Mouse (Mus musculus): ENCODE measurements around the gene Rmdn2. TPM values are rescaled to one million over a fixed set of nuclear protein-coding genes. Genes with fewer than 3 reads are reported as not detected.
A peak's percentile ranks its signal among the peaks of the same experiment; 100 is the strongest.

Gene Rmdn2
- polyA plus RNA-seq, 1 experiment from 2014 or later = 15.2 TPM

DNA sequence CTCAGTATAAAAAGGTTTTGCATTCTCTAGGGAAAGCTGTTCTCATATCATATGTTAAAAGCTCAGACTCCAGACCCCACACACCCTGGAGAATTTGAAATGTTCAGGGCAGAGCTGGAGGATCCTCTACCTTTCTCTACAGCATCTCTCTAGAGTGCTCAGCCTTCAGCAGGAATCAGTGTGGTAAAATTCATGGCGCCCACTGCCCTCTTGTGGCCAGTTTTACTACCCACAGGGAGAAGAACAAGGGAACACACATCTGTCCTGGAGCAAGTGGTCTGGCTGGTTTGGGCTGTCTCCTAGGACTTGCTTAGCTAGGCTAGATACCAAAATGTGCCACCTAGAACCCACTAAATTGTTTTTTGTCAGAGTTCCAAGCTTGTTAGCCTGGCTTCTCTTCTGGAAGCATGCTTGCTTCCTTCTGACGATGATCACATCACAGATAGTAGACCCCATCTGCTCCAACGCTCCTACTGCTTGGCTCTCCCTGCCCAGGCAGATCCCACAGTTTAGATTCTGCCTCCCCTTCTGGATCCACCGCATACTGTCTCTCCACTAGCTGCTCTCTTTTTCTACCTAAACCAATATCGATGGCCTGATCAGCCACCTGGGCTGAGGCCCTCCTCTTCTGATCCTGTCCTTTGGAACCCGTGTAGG lies 31.3 kb upstream of the Rmdn2 start:
- no peak overlapping the region for H3K9ac ChIP-seq (ENCODE audit: low read depth, low read length)
- ATAC-seq (replicated peaks; ENCODE audit: low FRiP score, low read depth) (peak; percentile 61; the same call in 1 of the 2 replicates), DNase-seq (ENCODE audit: low spot score) (peak; percentile 90)
- no peaks in the 10 kb centered on the region for H3K9me3 ChIP-seq (replicated peaks; ENCODE audit: low read length)
- no peak overlapping the region for H3K4me2 ChIP-seq (ENCODE audit: low read length)
- 68% methylated on average over 6 of the region's 6 CpGs for WGBS
- H3K4me1 ChIP-seq (replicated peaks; ENCODE audit: insufficient read depth, low read length) = no peaks in the 10 kb centered on the region
- no peaks in the 10 kb centered on the region for H3K36me3 ChIP-seq (ENCODE audit: insufficient read depth, low read length)
- H3K27ac ChIP-seq = no peak overlapping the region
- no peaks in the 10 kb centered on the region for H3K27me3 ChIP-seq (ENCODE audit: insufficient read depth, low read length)
- no peak overlapping the region for H3K4me3 ChIP-seq (replicated peaks; ENCODE audit: low read depth, low read length)
- TF ChIP-seq CTCF (IDR thresholded peaks at IDR 0.05; ENCODE audit: low read depth) = peak; percentile 90

DNA sequence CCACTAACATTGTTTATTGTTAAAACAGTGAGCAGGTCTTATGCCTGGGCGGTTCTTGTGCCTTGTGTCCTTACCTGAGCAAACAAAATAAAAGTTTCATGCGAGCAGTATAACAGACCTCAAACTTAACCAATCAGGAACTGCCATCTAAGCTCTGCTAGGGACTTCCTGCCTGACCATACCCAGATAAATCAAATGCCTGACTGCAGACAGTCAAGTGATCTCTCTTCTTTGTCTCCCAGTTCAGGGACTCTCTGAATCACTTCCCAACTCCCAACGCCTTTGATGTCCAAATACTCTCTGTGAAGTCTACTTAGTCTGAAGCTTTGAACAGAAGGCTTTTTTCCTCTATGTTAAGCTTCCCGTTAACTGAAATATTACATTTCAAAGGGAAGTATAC lies 28.2 kb upstream of the Rmdn2 start:
- Histone ChIP-seq H3K9ac (ENCODE audit: low read depth, low read length) (no peak overlapping the region), H3K4me2 (ENCODE audit: low read length) (no peak overlapping the region), H3K9me3 (replicated peaks; ENCODE audit: low read length) (no peaks in the 10 kb centered on the region), H3K4me3 (replicated peaks; ENCODE audit: low read depth, low read length) (no peak overlapping the region), H3K4me1 (replicated peaks; ENCODE audit: insufficient read depth, low read length) (no peaks in the 10 kb centered on the region), H3K27me3 (ENCODE audit: insufficient read depth, low read length) (no peaks in the 10 kb centered on the region), H3K36me3 (ENCODE audit: insufficient read depth, low read length) (no peaks in the 10 kb centered on the region), H3K27ac (no peak overlapping the region)
- WGBS = 42% methylated on average over 4 of the region's 4 CpGs
- TF ChIP-seq CTCF (IDR thresholded peaks at IDR 0.05; ENCODE audit: low read depth) = no peak
- DNase-seq (ENCODE audit: low spot score) (no peak), ATAC-seq (replicated peaks; ENCODE audit: low FRiP score, low read depth) (no peak)

DNA sequence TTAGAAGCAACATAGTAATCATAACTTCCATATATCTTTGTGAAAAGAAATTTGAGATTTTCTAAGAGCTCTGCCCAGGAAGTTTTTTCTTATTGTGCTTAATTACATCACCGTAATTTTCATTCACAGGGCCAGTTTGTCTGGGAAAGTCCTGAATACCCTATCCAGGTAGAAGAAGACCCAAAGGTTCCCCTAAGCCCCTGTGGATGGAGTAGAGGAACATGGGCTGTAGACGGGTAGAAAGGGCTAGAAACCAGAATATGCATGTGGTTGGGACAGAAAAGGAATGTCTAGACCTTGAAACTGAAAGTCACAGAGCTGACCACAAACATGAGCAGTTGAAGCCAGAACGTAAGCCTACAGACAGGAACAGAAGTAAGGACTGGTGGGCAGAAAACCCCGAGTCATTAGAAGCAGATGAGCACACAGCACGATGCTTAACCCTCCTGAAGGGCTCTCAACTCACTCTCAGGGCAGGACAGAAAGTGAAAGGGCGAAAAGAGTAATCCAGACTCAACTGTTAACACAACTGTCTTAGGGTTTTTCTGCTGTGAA lies 27.3 kb upstream of the Rmdn2 start:
- H3K9me3 ChIP-seq (replicated peaks; ENCODE audit: low read length) = no peaks in the 10 kb centered on the region
- H3K9ac ChIP-seq (ENCODE audit: low read depth, low read length) = no peak overlapping the region
- no peak for TF ChIP-seq CTCF (IDR thresholded peaks at IDR 0.05; ENCODE audit: low read depth)
- DNase-seq (ENCODE audit: low spot score) (no peak), ATAC-seq (replicated peaks; ENCODE audit: low FRiP score, low read depth) (no peak)
- H3K4me3 ChIP-seq (replicated peaks; ENCODE audit: low read depth, low read length) = no peak overlapping the region
- H3K4me2 ChIP-seq (ENCODE audit: low read length) = no peak overlapping the region
- no peaks in the 10 kb centered on the region for H3K27me3 ChIP-seq (ENCODE audit: insufficient read depth, low read length)
- WGBS = 74% methylated on average over 6 of the region's 6 CpGs
- H3K27ac ChIP-seq = no peak overlapping the region
- H3K36me3 ChIP-seq (ENCODE audit: insufficient read depth, low read length) = no peaks in the 10 kb centered on the region
- H3K4me1 ChIP-seq (replicated peaks; ENCODE audit: insufficient read depth, low read length) = no peaks in the 10 kb centered on the region

DNA sequence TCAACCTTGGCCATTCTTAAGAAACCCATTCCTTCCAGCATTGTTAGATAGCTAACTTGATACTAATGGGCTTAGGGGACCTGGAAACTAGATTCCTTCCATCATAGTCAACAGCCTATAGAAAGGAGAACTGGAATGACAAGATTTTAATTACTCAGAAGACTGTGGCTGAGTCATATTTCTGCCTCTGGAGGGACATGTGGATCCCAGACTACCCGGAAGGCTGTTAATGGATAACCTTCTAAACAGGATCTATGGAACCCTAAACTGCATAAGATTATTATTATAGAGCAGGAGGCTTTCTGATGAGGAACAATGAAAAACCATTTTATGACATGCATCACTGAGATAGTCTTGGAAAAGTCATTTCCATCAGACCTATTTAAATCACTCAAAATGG lies 21.8 kb upstream of the Rmdn2 start:
- Histone ChIP-seq H3K4me2 (ENCODE audit: low read length) (no peak overlapping the region), H3K9ac (ENCODE audit: low read depth, low read length) (no peak overlapping the region), H3K4me3 (replicated peaks; ENCODE audit: low read depth, low read length) (no peak overlapping the region), H3K36me3 (ENCODE audit: insufficient read depth, low read length) (no peaks in the 10 kb centered on the region), H3K27me3 (ENCODE audit: insufficient read depth, low read length) (no peaks in the 10 kb centered on the region), H3K4me1 (replicated peaks; ENCODE audit: insufficient read depth, low read length) (no peaks in the 10 kb centered on the region), H3K27ac (no peak overlapping the region), H3K9me3 (replicated peaks; ENCODE audit: low read length) (no peaks in the 10 kb centered on the region)
- TF ChIP-seq CTCF (IDR thresholded peaks at IDR 0.05; ENCODE audit: low read depth) = no peak
- DNase-seq (ENCODE audit: low spot score) (no peak), ATAC-seq (replicated peaks; ENCODE audit: low FRiP score, low read depth) (no peak)
- WGBS = 63% methylated on average over 1 of the region's 1 CpGs

DNA sequence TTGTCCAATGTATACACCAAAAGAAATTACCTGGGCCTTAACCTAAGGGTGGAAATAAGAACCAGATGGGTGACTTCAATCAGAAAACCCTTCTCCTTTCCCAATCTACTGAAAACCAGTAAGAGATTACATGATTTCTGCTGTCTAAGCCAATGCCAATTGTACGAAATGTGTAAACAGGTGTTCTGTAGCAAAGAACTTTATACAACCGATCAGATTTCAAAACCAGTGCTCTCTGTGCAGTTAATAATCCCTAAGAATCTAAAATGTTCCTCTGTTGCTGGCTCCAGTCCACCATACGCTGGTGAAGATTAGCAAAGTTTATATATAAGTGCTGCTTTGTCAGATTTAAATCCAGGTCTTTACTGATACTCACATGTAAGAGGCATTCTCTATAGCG lies 15.7 kb upstream of the Rmdn2 start:
- Histone ChIP-seq H3K36me3 (ENCODE audit: insufficient read depth, low read length) (no peaks in the 10 kb centered on the region), H3K27ac (no peak overlapping the region), H3K4me2 (ENCODE audit: low read length) (no peak overlapping the region), H3K4me1 (replicated peaks; ENCODE audit: insufficient read depth, low read length) (no peaks in the 10 kb centered on the region), H3K27me3 (ENCODE audit: insufficient read depth, low read length) (no peaks in the 10 kb centered on the region), H3K9me3 (replicated peaks; ENCODE audit: low read length) (no peaks in the 10 kb centered on the region), H3K4me3 (replicated peaks; ENCODE audit: low read depth, low read length) (no peak overlapping the region), H3K9ac (ENCODE audit: low read depth, low read length) (no peak overlapping the region)
- ATAC-seq (replicated peaks; ENCODE audit: low FRiP score, low read depth) = no peak
- no peak for DNase-seq (ENCODE audit: low spot score)
- TF ChIP-seq CTCF (IDR thresholded peaks at IDR 0.05; ENCODE audit: low read depth) = no peak
- WGBS = 72% methylated on average over 4 of the region's 4 CpGs

DNA sequence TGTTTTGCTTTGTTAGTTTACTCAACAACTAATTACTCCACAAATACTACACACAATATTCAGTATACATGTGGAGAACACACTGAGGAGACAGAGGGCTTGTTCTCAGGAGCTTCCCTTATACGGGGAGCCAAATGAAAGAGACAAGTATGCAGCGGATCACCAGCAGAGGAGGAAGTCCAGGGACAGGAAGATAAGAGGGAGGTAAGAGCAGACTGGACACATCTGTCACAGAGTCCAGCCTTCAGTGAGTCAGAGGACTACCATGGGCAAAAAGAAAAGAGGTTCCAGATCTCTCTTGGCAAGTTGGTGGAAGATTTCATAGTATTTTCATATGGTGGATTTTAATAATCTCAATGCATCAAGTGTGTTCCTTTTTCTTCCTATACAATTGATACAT lies 13.5 kb upstream of the Rmdn2 start:
- H3K4me3 ChIP-seq (replicated peaks; ENCODE audit: low read depth, low read length) = no peak overlapping the region
- 21% methylated on average over 2 of the region's 2 CpGs for WGBS
- ATAC-seq (replicated peaks; ENCODE audit: low FRiP score, low read depth) (no peak), DNase-seq (ENCODE audit: low spot score) (no peak)
- TF ChIP-seq CTCF (IDR thresholded peaks at IDR 0.05; ENCODE audit: low read depth) = no peak
- H3K27me3 ChIP-seq (ENCODE audit: insufficient read depth, low read length) = no peaks in the 10 kb centered on the region
- H3K9ac ChIP-seq (ENCODE audit: low read depth, low read length) = no peak overlapping the region
- no peaks in the 10 kb centered on the region for H3K9me3 ChIP-seq (replicated peaks; ENCODE audit: low read length)
- no peak overlapping the region for H3K4me2 ChIP-seq (ENCODE audit: low read length)
- H3K36me3 ChIP-seq (ENCODE audit: insufficient read depth, low read length) = no peaks in the 10 kb centered on the region
- H3K4me1 ChIP-seq (replicated peaks; ENCODE audit: insufficient read depth, low read length) = no peaks in the 10 kb centered on the region
- H3K27ac ChIP-seq = no peak overlapping the region
